Mouse (Mus musculus) intestine, embryonic 16.5 days (tissue): ENCODE measurements around the gene Gtpbp1. TPM values are rescaled to one million over a fixed set of nuclear protein-coding genes. Genes with fewer than 3 reads are reported as not detected.

Experiments
- ATAC-seq: fragments of 200-750 bp; cut with Nextera tagmentation; 2 replicates; pipeline ENCODE4 v1.8.0; 2017; ENCODE audit warnings: moderate TSS enrichment, moderate library complexity
- H3K27ac ChIP-seq: fragments of 300-500 bp; sonication (generic); 2 replicates; pipeline ENCODE4 v1.5.1; 2014; ENCODE audit warnings: mild to moderate bottlenecking, low read length
- H3K27me3 ChIP-seq: fragments of 300-500 bp; sonication (generic); replicated peaks from 2 replicates; pipeline ENCODE4 v1.6.1; 2014; ENCODE audit warnings: low read length, control low read depth, mixed read lengths; ENCODE audit not compliant: control insufficient read depth, insufficient read depth
- H3K36me3 ChIP-seq: fragments of 300-500 bp; sonication (generic); 2 replicates; pipeline ENCODE4 v1.6.1; 2014; ENCODE audit warnings: low read length, control low read depth; ENCODE audit not compliant: control insufficient read depth, insufficient read depth
- H3K4me1 ChIP-seq: fragments of 300-500 bp; sonication (generic); 2 replicates; pipeline ENCODE4 v1.6.1; 2014; ENCODE audit warnings: low read length, control low read depth, mixed read lengths; ENCODE audit not compliant: control insufficient read depth, insufficient read depth
- H3K4me2 ChIP-seq: fragments of 300-500 bp; sonication (generic); 2 replicates; pipeline ENCODE4 v1.6.1; 2014; ENCODE audit warnings: low read depth, low read length, control low read depth
- H3K4me3 ChIP-seq: fragments of 300-500 bp; sonication (generic); 2 replicates; pipeline ENCODE4 v1.5.1; 2014; ENCODE audit warnings: mild to moderate bottlenecking, low read length
- H3K9ac ChIP-seq: fragments of 300-500 bp; sonication (generic); 2 replicates; pipeline ENCODE4 v1.6.1; 2014; ENCODE audit warnings: low read depth, low read length
- H3K9me3 ChIP-seq: fragments of 300-500 bp; sonication (generic); 2 replicates; pipeline ENCODE4 v1.6.1; 2016; ENCODE audit warnings: low read length, control low read depth; ENCODE audit not compliant: control insufficient read depth
- WGBS: fragments of 180-500 bp; shearing (Covaris S2); extraction: QIAGEN DNeasy Blood & Tissue Kit; methylation state at CpG from one replicate; pipeline ENCODE4 v1.1.7; 2014; 5-methylcytosine and 5-hydroxymethylcytosine counted together
- polyA plus RNA-seq: library from polyadenylated mRNA; unstranded; fragments of >200 nt; fragmentation: Nextera tagmentation; extraction: Ambion mirVana; gene quantifications from 2 replicates; pipeline ENCODE4 v1.2.1, GENCODE M21; 2015

The Gtpbp1 gene
- 24.5 and 25.3 TPM in 2 replicates for polyA plus RNA-seq

DNA sequence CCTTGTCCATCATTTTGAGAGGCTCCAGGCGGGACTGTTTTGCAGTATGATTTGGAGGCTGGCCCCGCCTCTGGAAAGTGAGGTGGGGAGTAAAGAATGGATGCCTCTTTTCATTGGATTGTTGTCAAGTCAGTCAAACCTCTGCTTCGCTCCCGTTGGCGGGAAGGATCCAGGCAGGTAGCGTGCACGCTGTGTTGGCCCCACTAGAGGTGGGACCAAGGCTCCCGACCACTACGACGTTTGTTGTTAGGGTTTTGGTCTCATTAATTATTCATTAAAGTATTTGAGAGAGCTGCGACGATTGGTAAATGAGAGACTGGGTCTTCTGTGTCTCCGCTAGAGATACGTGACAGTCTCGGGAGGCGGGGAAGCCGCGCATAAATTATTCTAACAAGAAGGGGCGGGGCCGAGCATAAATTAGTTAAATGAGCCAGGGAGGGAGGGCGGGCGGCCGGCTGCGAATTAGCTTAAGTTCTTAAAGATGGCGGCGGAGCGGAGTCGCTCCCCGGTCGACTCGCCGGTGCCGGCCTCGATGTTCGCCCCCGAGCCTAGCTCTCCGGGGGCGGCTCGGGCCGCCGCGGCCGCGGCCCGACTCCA is at the start of gene Gtpbp1:
Gene Gtpbp1 (plus strand): TSS at position 420 of the 597 bp plus-strand sequence.
- Histone ChIP-seq H3K27ac (peak within 1 kb of the TSS; percentile 85), H3K4me1 (peaks cover 26% of the 10 kb centered on the region), H3K4me2 (peak within 1 kb of the TSS; percentile 96), H3K9ac (peak within 1 kb of the TSS; percentile 90), H3K4me3 (peak within 1 kb of the TSS; percentile 94), H3K9me3 (no peaks in the 10 kb centered on the region), H3K27me3 (no peaks in the 10 kb centered on the region), H3K36me3 (no peaks in the 10 kb centered on the region)
- WGBS: under 1% methylated on average over 44 of the region's 45 CpGs
- peak; percentile 95 for ATAC-seq

DNA sequence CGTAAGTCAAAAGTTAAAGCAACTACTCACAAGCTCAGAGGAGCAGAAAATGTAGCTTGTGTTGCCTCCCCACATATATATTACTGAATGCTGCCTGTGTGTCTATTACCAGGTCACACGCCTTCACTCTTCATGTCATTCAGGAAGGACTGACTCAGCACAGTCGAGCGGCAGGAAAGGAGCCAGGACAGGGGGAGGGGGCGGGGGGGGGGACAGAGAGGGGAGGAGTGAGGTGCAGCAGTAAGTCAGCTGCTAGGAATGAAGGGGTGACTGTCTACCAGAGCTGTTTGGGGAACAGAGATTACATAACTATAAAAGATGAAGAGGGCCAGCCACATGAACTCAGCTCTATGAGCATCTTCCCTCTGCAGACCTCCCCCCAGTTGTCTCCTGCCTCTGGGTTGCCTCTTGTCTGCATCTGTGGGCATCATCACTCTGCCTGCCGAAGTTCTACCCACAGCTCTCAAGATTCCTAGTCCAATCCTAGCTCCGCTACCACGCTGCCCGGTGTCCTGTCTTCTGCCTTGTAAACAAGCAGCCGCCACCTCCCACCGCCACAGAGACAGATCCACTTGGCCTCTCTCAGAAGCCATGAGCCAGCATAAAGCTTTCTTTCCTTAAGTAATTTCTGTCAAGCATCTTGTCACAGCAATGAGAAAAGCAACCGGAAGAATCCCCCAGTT is 49.4 kb upstream of the Gtpbp1 start:
- WGBS: 61% methylated on average over 12 of the region's 12 CpGs
- no peak for ATAC-seq
- H3K4me1 ChIP-seq: no peaks in the 10 kb centered on the region
- no peak overlapping the region for H3K9ac ChIP-seq
- H3K36me3 ChIP-seq: no peaks in the 10 kb centered on the region
- no peak overlapping the region for H3K27ac ChIP-seq
- H3K4me3 ChIP-seq: no peak overlapping the region
- H3K27me3 ChIP-seq: no peaks in the 10 kb centered on the region
- H3K9me3 ChIP-seq: no peaks in the 10 kb centered on the region
- H3K4me2 ChIP-seq: no peak overlapping the region

DNA sequence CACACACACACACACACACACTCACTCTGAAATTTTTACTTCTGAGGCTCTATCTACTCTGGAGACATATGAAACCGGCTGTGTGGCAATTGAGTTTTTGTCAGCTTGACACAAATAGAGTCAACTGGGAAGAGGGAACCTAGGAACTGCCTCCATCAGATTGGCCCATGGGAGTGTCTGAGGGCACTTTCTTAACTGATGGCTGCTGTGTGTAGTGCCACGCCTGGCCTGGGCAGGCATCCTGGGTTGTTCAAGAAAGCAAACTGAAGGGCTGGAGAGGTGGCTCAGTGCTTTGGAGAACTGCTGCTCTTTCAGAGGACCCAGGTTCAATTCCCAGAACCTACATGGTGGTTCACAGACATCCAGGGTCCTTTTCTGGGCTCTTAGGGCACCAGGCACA is 45.2 kb upstream of the Gtpbp1 start:
- Histone ChIP-seq H3K27ac (no peak overlapping the region), H3K9me3 (no peaks in the 10 kb centered on the region), H3K9ac (no peak overlapping the region), H3K4me1 (no peaks in the 10 kb centered on the region), H3K36me3 (no peaks in the 10 kb centered on the region), H3K27me3 (no peaks in the 10 kb centered on the region), H3K4me3 (no peak overlapping the region), H3K4me2 (no peak overlapping the region)
- no peak for ATAC-seq
- 71% methylated on average over 2 of the region's 2 CpGs for WGBS

DNA sequence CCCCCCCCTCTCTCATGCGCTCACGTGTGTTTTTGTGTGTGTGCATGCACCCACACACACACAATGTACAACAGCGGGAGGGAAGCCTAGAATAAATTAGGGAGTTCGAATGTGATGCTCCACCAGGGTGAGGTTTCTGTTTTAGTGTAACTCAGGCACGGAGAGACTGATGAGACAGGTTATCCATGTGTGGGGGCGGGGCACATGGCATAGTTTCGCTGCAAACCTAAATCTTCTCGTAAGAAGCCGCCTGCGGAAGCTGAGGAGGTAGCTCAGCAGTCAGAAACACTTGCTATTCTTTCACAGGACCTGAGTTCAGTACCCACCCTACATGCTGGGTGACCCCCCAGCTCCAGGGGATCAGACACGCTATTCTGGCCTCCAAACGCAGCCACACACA is 42.5 kb upstream of the Gtpbp1 start:
- Histone ChIP-seq H3K36me3 (no peaks in the 10 kb centered on the region), H3K4me1 (no peaks in the 10 kb centered on the region), H3K9me3 (no peaks in the 10 kb centered on the region), H3K9ac (no peak overlapping the region), H3K27me3 (no peaks in the 10 kb centered on the region), H3K27ac (no peak overlapping the region), H3K4me2 (no peak overlapping the region), H3K4me3 (no peak overlapping the region)
- 83% methylated on average over 12 of the region's 12 CpGs for WGBS
- no peak for ATAC-seq

DNA sequence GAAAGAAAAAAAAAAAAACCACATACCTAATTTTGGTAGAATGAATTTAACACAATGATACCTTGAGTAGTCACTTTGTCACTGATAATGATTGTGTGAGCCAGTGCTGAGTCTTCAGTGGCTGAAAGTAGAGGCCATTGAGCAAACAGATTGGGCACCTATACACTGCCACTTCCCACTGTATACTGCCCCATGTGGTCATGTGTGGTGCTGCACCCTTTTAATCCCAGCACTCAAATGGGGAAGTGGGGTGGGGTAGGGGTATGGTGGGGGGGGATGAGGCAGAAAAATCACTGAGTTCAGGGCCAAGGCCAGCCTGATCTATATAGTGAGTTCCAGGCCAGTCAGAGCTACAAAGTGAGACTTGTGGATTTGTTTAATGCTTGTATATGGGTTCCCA is 40.1 kb upstream of the Gtpbp1 start:
- ATAC-seq: no peak
- H3K27me3 ChIP-seq: no peaks in the 10 kb centered on the region
- no peak overlapping the region for H3K9ac ChIP-seq
- no peaks in the 10 kb centered on the region for H3K9me3 ChIP-seq
- no peak overlapping the region for H3K4me3 ChIP-seq
- no peak overlapping the region for H3K4me2 ChIP-seq
- no peaks in the 10 kb centered on the region for H3K36me3 ChIP-seq
- no peak overlapping the region for H3K27ac ChIP-seq
- H3K4me1 ChIP-seq: no peaks in the 10 kb centered on the region

DNA sequence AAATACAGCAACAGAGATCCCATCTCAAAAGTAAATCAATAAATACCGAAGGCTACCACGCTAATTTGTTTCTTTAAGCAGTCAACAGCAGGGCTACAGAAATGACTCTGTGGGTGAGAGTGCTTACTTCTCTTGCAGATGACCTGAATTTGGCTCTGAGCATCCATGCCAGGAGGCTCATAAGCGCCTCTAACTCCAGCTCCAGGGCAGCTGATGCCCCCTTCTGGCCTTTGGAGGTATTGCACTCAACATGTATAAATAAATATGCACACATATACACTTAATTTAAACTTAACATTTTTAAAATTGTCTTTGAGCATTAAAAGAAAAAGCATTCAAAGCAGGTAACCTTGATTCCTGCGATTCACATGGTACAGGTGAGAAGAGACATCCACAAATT is 39.2 kb upstream of the Gtpbp1 start:
- no peak for ATAC-seq
- no peaks in the 10 kb centered on the region for H3K36me3 ChIP-seq
- H3K9ac ChIP-seq: no peak overlapping the region
- no peak overlapping the region for H3K4me3 ChIP-seq
- H3K4me2 ChIP-seq: no peak overlapping the region
- no peaks in the 10 kb centered on the region for H3K27me3 ChIP-seq
- H3K4me1 ChIP-seq: no peaks in the 10 kb centered on the region
- H3K9me3 ChIP-seq: no peaks in the 10 kb centered on the region
- WGBS: 81% methylated on average over 4 of the region's 4 CpGs
- H3K27ac ChIP-seq: no peak overlapping the region

DNA sequence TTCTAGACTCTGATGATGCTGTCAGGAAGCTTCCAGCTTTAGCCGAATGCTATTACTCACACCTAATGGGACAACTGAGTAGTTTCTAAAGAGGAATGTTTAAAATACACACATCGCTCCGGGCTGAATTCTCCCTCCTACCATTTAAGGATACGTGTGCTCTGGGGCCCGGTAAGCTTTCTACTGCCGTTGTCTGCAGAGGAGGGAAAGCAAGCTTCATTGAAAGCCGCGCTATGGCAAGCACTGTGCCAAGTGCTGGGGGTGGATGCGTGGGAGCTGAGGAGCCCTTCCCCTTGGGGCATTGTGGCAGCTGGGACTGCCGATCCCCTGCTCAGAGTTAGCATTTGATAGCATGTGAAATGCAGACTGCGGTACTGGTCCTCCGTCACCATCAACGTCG is 34.2 kb upstream of the Gtpbp1 start:
- Histone ChIP-seq H3K4me1 (peaks cover 7% of the 10 kb centered on the region; the same call in 1 of the 2 replicates), H3K9ac (no peak overlapping the region), H3K9me3 (no peaks in the 10 kb centered on the region), H3K27ac (no peak overlapping the region), H3K36me3 (no peaks in the 10 kb centered on the region), H3K4me2 (no peak overlapping the region), H3K4me3 (no peak overlapping the region), H3K27me3 (no peaks in the 10 kb centered on the region)
- no peak for ATAC-seq
- 79% methylated on average over 14 of the region's 14 CpGs for WGBS

DNA sequence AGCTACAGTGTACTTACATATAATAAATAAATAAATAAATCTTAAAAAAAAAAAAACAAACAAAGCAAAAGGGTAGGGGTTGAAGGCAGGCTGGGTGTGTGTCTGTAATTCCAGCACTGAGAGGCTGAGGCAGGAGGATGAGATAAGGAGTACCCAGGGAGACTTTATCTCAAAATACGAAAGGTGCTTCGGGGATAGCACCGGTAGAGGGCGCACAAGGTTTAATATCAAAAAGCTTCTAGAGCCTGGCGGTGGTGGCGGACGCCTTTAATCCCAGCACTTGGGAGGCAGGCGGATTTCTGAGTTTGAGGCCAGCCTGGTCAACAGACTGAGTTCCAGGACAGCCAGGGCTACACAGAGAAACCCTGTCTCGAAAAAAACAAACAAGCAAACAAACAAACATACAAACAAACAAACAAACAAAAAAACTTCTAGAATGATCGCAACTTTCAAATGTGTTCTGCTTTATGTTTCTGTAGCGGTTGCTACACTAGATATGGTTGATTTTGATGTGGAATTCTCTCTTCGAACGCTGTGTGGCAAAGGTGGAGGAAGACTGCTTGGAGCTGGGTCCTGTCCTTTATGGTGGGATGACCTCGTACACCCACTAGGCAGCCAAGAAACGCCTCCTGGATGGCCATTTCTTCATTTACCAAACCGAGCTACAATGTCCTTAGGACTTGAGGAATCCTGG is 32.7 kb upstream of the Gtpbp1 start:
- WGBS: 5% methylated on average over 16 of the region's 16 CpGs
- H3K27me3 ChIP-seq: no peaks in the 10 kb centered on the region
- H3K9ac ChIP-seq: peak overlapping the region; percentile 86
- ATAC-seq: peak; percentile 19
- H3K27ac ChIP-seq: peak overlapping the region; percentile 94
- H3K36me3 ChIP-seq: no peaks in the 10 kb centered on the region
- peak overlapping the region; percentile 81 for H3K4me3 ChIP-seq
- peaks cover 7% of the 10 kb centered on the region; the same call in 1 of the 2 replicates for H3K4me1 ChIP-seq
- H3K9me3 ChIP-seq: no peaks in the 10 kb centered on the region
- H3K4me2 ChIP-seq: peak overlapping the region; percentile 92

DNA sequence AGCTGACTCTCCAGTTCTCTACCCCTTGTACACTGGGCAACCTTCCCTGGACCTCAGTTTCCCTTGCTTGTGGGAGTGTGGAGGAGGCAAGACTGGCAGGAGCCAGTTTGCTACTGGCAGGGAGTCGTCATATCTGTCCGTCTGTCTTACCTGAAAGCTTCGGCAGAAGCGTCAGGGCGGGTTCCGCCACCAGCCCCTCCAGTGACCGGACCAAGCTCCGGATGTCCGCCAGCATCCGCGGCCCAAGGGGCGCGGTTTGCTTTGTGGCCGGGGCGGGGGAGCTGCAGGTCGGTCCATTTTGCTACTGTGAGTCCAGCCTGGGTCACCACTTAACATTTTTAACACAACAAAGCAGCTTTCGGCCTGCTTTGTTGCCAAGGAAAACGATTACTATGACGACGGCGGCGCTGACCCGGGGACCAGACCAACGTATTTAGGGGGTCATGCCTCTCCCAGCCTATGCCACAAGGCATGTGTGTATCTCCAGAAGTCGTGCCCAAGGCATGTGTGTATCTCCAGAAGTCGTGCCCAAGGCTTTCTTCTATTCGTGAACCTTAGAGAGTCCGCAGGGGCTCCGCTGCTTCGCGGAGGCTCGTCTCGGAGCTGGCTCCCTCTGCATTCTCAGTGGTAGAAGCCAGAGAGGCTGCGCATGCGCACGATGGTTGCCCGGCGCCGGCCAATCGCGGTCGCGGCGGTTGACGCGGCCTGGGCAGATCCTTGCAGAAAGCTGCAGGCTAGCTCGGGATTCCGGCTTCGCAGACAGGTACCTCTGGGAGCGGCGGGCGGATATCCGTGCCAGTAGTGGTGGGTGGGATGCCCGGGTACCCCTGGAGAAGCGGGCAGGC is 31.9 kb upstream of the Gtpbp1 start, which contains the start of the genes Fam227a and Cby1:
Gene Fam227a (minus strand): TSS at position 426 of the 845 bp plus-strand sequence.
Gene Cby1 (plus strand): TSS at position 669 of the 845 bp plus-strand sequence.
- Histone ChIP-seq H3K9me3 (no peaks in the 10 kb centered on the region), H3K4me1 (peaks cover 7% of the 10 kb centered on the region; the same call in 1 of the 2 replicates), H3K4me2 (peak within 1 kb of the TSS; percentile 92), H3K9ac (peak within 1 kb of the TSS; percentile 86), H3K36me3 (no peaks in the 10 kb centered on the region), H3K27ac (peak within 1 kb of the TSS; percentile 94), H3K4me3 (peak within 1 kb of the TSS; percentile 81), H3K27me3 (no peaks in the 10 kb centered on the region)
- under 1% methylated on average over 55 of the region's 55 CpGs for WGBS
- ATAC-seq: peak; percentile 94
